Mouse (Mus musculus): ENCODE results near the gene Elp1.

Elp1 gene

GRCm38 (mm10) chr4:56768913-56769312 lies 33.2 kb downstream of the Elp1 start:
- DNase-seq (ENCODE audit: low spot score) = no peak

- DNase-seq (ENCODE audit: low spot score) = no peak
These were observed 34.3 kb downstream of the Elp1 start for GRCm38 (mm10) chr4:56767861-56768284.

- no peak for DNase-seq (ENCODE audit: low spot score)
These were observed 44.4 kb downstream of the Elp1 start for GRCm38 (mm10) chr4:56757693-56758092.

- DNase-seq (ENCODE audit: low spot score) = no peak
These were observed 45.0 kb downstream of the Elp1 start for GRCm38 (mm10) chr4:56756966-56757600.

GRCm38 (mm10) chr4:56756021-56756420 lies 46.1 kb downstream of the Elp1 start:
- DNase-seq (ENCODE audit: low spot score) = no peak

GRCm38 (mm10) chr4:56747456-56747855 lies 54.7 kb downstream of the Elp1 start:
- DNase-seq (ENCODE audit: low spot score) = no peak

- DNase-seq (ENCODE audit: low spot score) = no peak
These were observed 55.8 kb downstream of the Elp1 start for GRCm38 (mm10) chr4:56746345-56746744.

GRCm38 (mm10) chr4:56743363-56744195 lies 58.6 kb downstream of the Elp1 start, which contains the start of gene Actl7a:
TSS of gene Actl7a (plus strand) at chr4:56743413.
- no peak for DNase-seq (ENCODE audit: low spot score)

GRCm38 (mm10) chr4:56742698-56743097 lies 59.4 kb downstream of the Elp1 start:
- no peak for DNase-seq (ENCODE audit: low spot score)

- no peak for DNase-seq (ENCODE audit: low spot score)
These were observed 61.1 kb downstream of the Elp1 start, which contains the start of gene Actl7b for GRCm38 (mm10) chr4:56741041-56741493. TSS of gene Actl7b (minus strand) at chr4:56741443.

GRCm38 (mm10) chr4:56740611-56741010 lies 61.5 kb downstream of the Elp1 start:
- no peak for DNase-seq (ENCODE audit: low spot score)

GRCm38 (mm10) chr4:56740020-56740485 lies 62.1 kb downstream of the Elp1 start, which contains the start of gene Gm26657:
TSS of gene Gm26657 (plus strand) at chr4:56740070.
- DNase-seq (ENCODE audit: low spot score) = no peak

GRCm38 (mm10) chr4:56725839-56726238 lies 76.3 kb downstream of the Elp1 start:
- DNase-seq (ENCODE audit: low spot score) = no peak

GRCm38 (mm10) chr4:56723237-56723636 lies 78.9 kb downstream of the Elp1 start:
- no peak for DNase-seq (ENCODE audit: low spot score)

- DNase-seq (ENCODE audit: low spot score) = no peak
These were observed 79.8 kb downstream of the Elp1 start for GRCm38 (mm10) chr4:56722346-56722745.

GRCm38 (mm10) chr4:56721469-56721868 lies 80.7 kb downstream of the Elp1 start:
- peak; percentile 30 for DNase-seq (ENCODE audit: low spot score)

GRCm38 (mm10) chr4:56720403-56720802 lies 81.7 kb downstream of the Elp1 start:
- DNase-seq (ENCODE audit: low spot score) = no peak

- DNase-seq (ENCODE audit: low spot score) = no peak
These were observed 82.7 kb downstream of the Elp1 start for GRCm38 (mm10) chr4:56719456-56719855.

GRCm38 (mm10) chr4:56718573-56719442 lies 83.3 kb downstream of the Elp1 start:
- no peak for DNase-seq (ENCODE audit: low spot score)

- no peak for DNase-seq (ENCODE audit: low spot score)
These were observed 84.2 kb downstream of the Elp1 start for GRCm38 (mm10) chr4:56717932-56718331.

GRCm38 (mm10) chr4:56716801-56717200 lies 85.3 kb downstream of the Elp1 start:
- no peak for DNase-seq (ENCODE audit: low spot score)

GRCm38 (mm10) chr4:56713155-56713554 lies 89.0 kb downstream of the Elp1 start:
- no peak for DNase-seq (ENCODE audit: low spot score)
